Mouse (Mus musculus) G1E (cell line): Measurements from ENCODE around the gene Fibp.

Experiments used
- CTCF ChIP-seq: IDR thresholded peaks from 2 replicates; pipeline ENCODE4 v1.5.1; 2012; ENCODE audit warnings: low read depth, low read length, inconsistent platforms, mixed read lengths
- GATA2 ChIP-seq: IDR thresholded peaks from 2 replicates; pipeline ENCODE4 v1.6.1; 2012; ENCODE audit warnings: low read depth, low read length, inconsistent platforms, borderline replicate concordance
- POLR2AphosphoS5 ChIP-seq: IDR thresholded peaks from 2 replicates; pipeline ENCODE4 v1.6.1; 2012; ENCODE audit warnings: low read depth, low read length, inconsistent platforms; ENCODE audit not compliant: insufficient replicate concordance
- TAL1 ChIP-seq: conservative IDR thresholded peaks from 2 replicates; pipeline ENCODE4 v1.6.1; 2012; ENCODE audit warnings: low read depth, low read length, inconsistent platforms, mixed read lengths

DNA sequence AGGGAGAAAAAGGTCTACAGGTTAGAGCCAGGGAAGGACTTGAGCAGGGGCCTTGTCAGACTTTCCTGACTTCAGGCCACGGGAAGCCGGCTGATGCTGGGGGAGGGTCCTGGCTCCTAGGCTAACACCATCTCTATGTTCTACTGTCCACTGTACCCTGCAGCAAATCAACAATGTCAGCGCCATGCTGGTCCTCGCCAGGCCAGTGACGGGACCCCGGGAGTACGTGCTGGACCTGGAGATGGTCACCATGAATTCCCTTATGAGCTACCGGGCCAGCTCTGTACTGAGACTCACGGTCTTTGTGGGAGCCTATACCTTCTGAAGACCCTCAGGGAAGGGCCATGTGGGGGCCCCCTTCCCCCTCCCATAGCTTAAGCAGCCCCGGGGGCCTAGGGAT lies 21.0 kb downstream of the Fibp start:
- TF ChIP-seq CTCF = no peak
- TF ChIP-seq TAL1 = no peak
- TF ChIP-seq GATA2 = no peak
- no peak for TF ChIP-seq POLR2AphosphoS5
